Mouse (Mus musculus) stomach, embryonic 14.5 days (tissue): ENCODE data around the gene Ppbp. TPM values are rescaled to one million over a fixed set of nuclear protein-coding genes. Genes with fewer than 3 reads are reported as not detected.
A peak's percentile ranks its signal among the peaks of the same experiment; 100 is the strongest.

Experiments
- ATAC-seq: fragments of 200-750 bp; cut with Nextera tagmentation; 2 replicates; pipeline ENCODE4 v1.8.0; 2017; ENCODE audit warnings: low read depth, moderate TSS enrichment; ENCODE audit not compliant: insufficient number of reproducible peaks, insufficient read depth, low FRiP score
- H3K27ac ChIP-seq: fragments of 300-500 bp; sonication (generic); 2 replicates; pipeline ENCODE4 v1.5.1; 2014; ENCODE audit warnings: mild to moderate bottlenecking, low read length, moderate library complexity, mixed read lengths
- H3K27me3 ChIP-seq: fragments of 300-500 bp; sonication (generic); 2 replicates; pipeline ENCODE4 v1.6.1; 2014; ENCODE audit warnings: low read length, control low read depth, mixed read lengths; ENCODE audit not compliant: control insufficient read depth, insufficient read depth
- H3K36me3 ChIP-seq: fragments of 300-500 bp; sonication (generic); 2 replicates; pipeline ENCODE4 v1.6.1; 2014; ENCODE audit warnings: mild to moderate bottlenecking, control low read depth, low read length, moderate library complexity, mixed read lengths; ENCODE audit not compliant: control insufficient read depth, insufficient read depth
- H3K4me1 ChIP-seq: fragments of 300-500 bp; sonication (generic); 2 replicates; pipeline ENCODE4 v1.6.1; 2014; ENCODE audit warnings: low read length, control low read depth, mixed read lengths; ENCODE audit not compliant: control insufficient read depth, insufficient read depth
- H3K4me2 ChIP-seq: fragments of 300-500 bp; sonication (generic); replicated peaks from 2 replicates; pipeline ENCODE4 v1.6.1; 2014; ENCODE audit warnings: low read depth, low read length, control low read depth
- H3K4me3 ChIP-seq: fragments of 300-500 bp; sonication (generic); 2 replicates; pipeline ENCODE4 v1.5.1; 2014; ENCODE audit warnings: low read depth, low read length, control low read depth
- H3K9ac ChIP-seq: fragments of 300-500 bp; sonication (generic); replicated peaks from 2 replicates; pipeline ENCODE4 v1.6.1; 2014; ENCODE audit warnings: low read depth, mild to moderate bottlenecking, control low read depth, low read length, moderate library complexity, mixed read lengths
- H3K9me3 ChIP-seq: fragments of 300-500 bp; sonication (generic); 2 replicates; pipeline ENCODE4 v1.6.1; 2016; ENCODE audit warnings: low read depth, low read length, control low read depth; ENCODE audit not compliant: control insufficient read depth
- WGBS: fragments of 180-500 bp; shearing (Covaris S2); extraction: QIAGEN DNeasy Blood & Tissue Kit; methylation state at CpG from one replicate; pipeline ENCODE4 v1.1.7; 2014; 5-methylcytosine and 5-hydroxymethylcytosine counted together
- polyA plus RNA-seq: library from polyadenylated mRNA; unstranded; fragments of >200 nt; fragmentation: Nextera tagmentation; extraction: Ambion mirVana; gene quantifications from 2 replicates; pipeline ENCODE4 v1.2.1, GENCODE M21; 2014

Ppbp gene
- polyA plus RNA-seq, 1 experiment from 2014 or later: 2.5 TPM

GRCm38 (mm10) chr5:90760303-90760702, 8.0 kb upstream of the Ppbp start:
- Histone ChIP-seq H3K9me3 (no peaks in the 10 kb centered on the region), H3K4me1 (peaks cover 19% of the 10 kb centered on the region; the same call in 1 of the 2 replicates), H3K4me2 (no peak overlapping the region), H3K36me3 (no peaks in the 10 kb centered on the region), H3K27me3 (0 out of 2 replicates have a peak, but pooled peaks cover 4% of the 10 kb centered on the region), H3K4me3 (no peak overlapping the region), H3K27ac (no peak overlapping the region), H3K9ac (no peak overlapping the region)
- WGBS: 40% methylated on average over 4 of the region's 4 CpGs
- no peak for ATAC-seq

- H3K4me2 ChIP-seq: no peak overlapping the region
These were observed 7.5 kb upstream of the Ppbp start for GRCm38 (mm10) chr5:90760844-90761243.

GRCm38 (mm10) chr5:90761834-90762233, 6.5 kb upstream of the Ppbp start:
- ATAC-seq: no peak
- Histone ChIP-seq H3K36me3 (no peaks in the 10 kb centered on the region), H3K9me3 (no peaks in the 10 kb centered on the region)

More at GRCm38 (mm10) chr5:90760844-90761243, 7.5 kb upstream of the Ppbp start:
- 94% methylated on average over 2 of the region's 2 CpGs for WGBS
- Histone ChIP-seq H3K9me3 (no peaks in the 10 kb centered on the region), H3K27me3 (0 out of 2 replicates have a peak, but pooled peaks cover 4% of the 10 kb centered on the region), H3K9ac (no peak overlapping the region), H3K4me3 (no peak overlapping the region), H3K36me3 (no peaks in the 10 kb centered on the region), H3K27ac (no peak overlapping the region), H3K4me1 (peaks cover 19% of the 10 kb centered on the region; the same call in 1 of the 2 replicates)
- no peak for ATAC-seq

GRCm38 (mm10) chr5:90763912-90764665, 4.2 kb upstream of the Ppbp start:
- ATAC-seq: no peak; the same call in 1 of the 2 replicates
- H3K9ac ChIP-seq: no peak overlapping the region
- 70% methylated on average over 12 of the region's 12 CpGs for WGBS
- no peak overlapping the region for H3K4me2 ChIP-seq
- peaks cover 5% of the 10 kb centered on the region; the same call in 1 of the 2 replicates for H3K4me1 ChIP-seq
- H3K27ac ChIP-seq: no peak overlapping the region
- no peak overlapping the region for H3K4me3 ChIP-seq
- no peaks in the 10 kb centered on the region for H3K9me3 ChIP-seq
- no peaks in the 10 kb centered on the region for H3K36me3 ChIP-seq
- H3K27me3 ChIP-seq: 0 out of 2 replicates have a peak, but pooled peaks cover 4% of the 10 kb centered on the region

More at GRCm38 (mm10) chr5:90761834-90762233, 6.5 kb upstream of the Ppbp start:
- Histone ChIP-seq H3K4me2 (no peak overlapping the region), H3K27ac (no peak overlapping the region), H3K4me3 (no peak overlapping the region), H3K27me3 (0 out of 2 replicates have a peak, but pooled peaks cover 4% of the 10 kb centered on the region), H3K4me1 (peaks cover 19% of the 10 kb centered on the region; the same call in 1 of the 2 replicates), H3K9ac (no peak overlapping the region)
- 82% methylated on average over 3 of the region's 3 CpGs for WGBS

- no peaks in the 10 kb centered on the region for H3K4me1 ChIP-seq
- H3K4me2 ChIP-seq: no peak overlapping the region
- H3K4me3 ChIP-seq: no peak overlapping the region
- no peaks in the 10 kb centered on the region for H3K9me3 ChIP-seq
- no peak overlapping the region for H3K27ac ChIP-seq
- 0 out of 2 replicates have a peak, but pooled peaks cover 4% of the 10 kb centered on the region for H3K27me3 ChIP-seq
- no peaks in the 10 kb centered on the region for H3K36me3 ChIP-seq
- 41% methylated on average over 8 of the region's 8 CpGs for WGBS
- no peak overlapping the region for H3K9ac ChIP-seq
- ATAC-seq: 0 out of 2 replicates have a peak, but pooled peaks have one; percentile 37
These were observed 2.3 kb upstream of the Ppbp start for GRCm38 (mm10) chr5:90765821-90766606.

- Histone ChIP-seq H3K9ac (no peak overlapping the region), H3K4me1 (0 out of 2 replicates have a peak, but pooled peaks cover 7% of the 10 kb centered on the region), H3K4me2 (no peak overlapping the region), H3K4me3 (no peak overlapping the region), H3K27ac (no peak overlapping the region), H3K36me3 (no peaks in the 10 kb centered on the region), H3K27me3 (no peaks in the 10 kb centered on the region), H3K9me3 (no peaks in the 10 kb centered on the region)
- WGBS: 80% methylated on average over 3 of the region's 3 CpGs
- no peak for ATAC-seq
These were observed 3.1 kb downstream of the Ppbp start for GRCm38 (mm10) chr5:90771369-90771768.

GRCm38 (mm10) chr5:90771880-90772653, 3.7 kb downstream of the Ppbp start, which contains the start of gene Pf4:
TSS of gene Pf4 (plus strand) at chr5:90772435.
- no peak within 1 kb of the TSS for H3K27ac ChIP-seq
- no peak for ATAC-seq
- H3K4me3 ChIP-seq: no peak within 1 kb of the TSS
- no peaks in the 10 kb centered on the region for H3K36me3 ChIP-seq
- no peak within 1 kb of the TSS for H3K4me2 ChIP-seq
- H3K4me1 ChIP-seq: 0 out of 2 replicates have a peak, but pooled peaks cover 7% of the 10 kb centered on the region
- no peaks in the 10 kb centered on the region for H3K9me3 ChIP-seq
- no peak within 1 kb of the TSS for H3K9ac ChIP-seq
- no peaks in the 10 kb centered on the region for H3K27me3 ChIP-seq
- 78% methylated on average over 16 of the region's 16 CpGs for WGBS

- 0 out of 2 replicates have a peak, but pooled peaks cover 7% of the 10 kb centered on the region for H3K4me1 ChIP-seq
- H3K27ac ChIP-seq: no peak overlapping the region
- WGBS: 88% methylated on average over 5 of the region's 5 CpGs
- no peak for ATAC-seq
- H3K4me2 ChIP-seq: no peak overlapping the region
- H3K9ac ChIP-seq: no peak overlapping the region
- H3K27me3 ChIP-seq: no peaks in the 10 kb centered on the region
- H3K4me3 ChIP-seq: no peak overlapping the region
- H3K36me3 ChIP-seq: no peaks in the 10 kb centered on the region
- no peaks in the 10 kb centered on the region for H3K9me3 ChIP-seq
These were observed 7.2 kb downstream of the Ppbp start for GRCm38 (mm10) chr5:90775562-90775961.
